Mouse (Mus musculus) adrenal gland, adult 8-10 months (tissue): ENCODE data around the gene Atoh7. TPM values are rescaled to one million over a fixed set of nuclear protein-coding genes. Genes with fewer than 3 reads are reported as not detected.

Source experiments
- total RNA-seq, 4 experiments: library from RNA; stranded (reverse); gene quantifications; 2 replicates each; pipeline ENCODE4 v1.2.4; 2022

Gene Atoh7
- total RNA-seq, 4 experiments from 2014 or later: not detected

Other genes with a start within 250 kb of the Atoh7 start
- gene Tet1, start 190.7 kb upstream of the Atoh7 start, total RNA-seq: 1 to 10 TPM; 3.5 to 6.6 (median 5.2) TPM
- 10 to 100 TPM; 40.4 to 49.6 (median 42.9) TPM for gene Slc25a16, start 179.0 kb upstream of the Atoh7 start, total RNA-seq
- gene Dna2, start 152.6 kb upstream of the Atoh7 start, total RNA-seq: 1 to 10 TPM in 2 of 4 experiments, under 1 TPM in 2; 0.58 to 1.4 (median 1.0) TPM
- gene Rufy2, start 119.4 kb upstream of the Atoh7 start, total RNA-seq: 10 to 100 TPM; 17.3 to 39.9 (median 27.8) TPM
- 10 to 100 TPM; 33.2 to 80.1 (median 50.9) TPM for gene Hnrnph3, start 75.4 kb upstream of the Atoh7 start, total RNA-seq
- 1 to 10 TPM; 4.4 to 6.3 (median 5.1) TPM for gene Pbld2, start 75.3 kb upstream of the Atoh7 start, total RNA-seq
- gene Pbld1, start 39.5 kb upstream of the Atoh7 start, total RNA-seq: 1 to 10 TPM in 3 of 4 experiments, under 1 TPM in 1; 0.78 to 3.3 (median 1.6) TPM
- under 1 TPM in 3 of 4 experiments, not detected in 1; 0.24 to 0.44 (median 0.40) TPM for gene Mypn, start 104.3 kb downstream of the Atoh7 start, total RNA-seq
- gene Herc4, start 144.2 kb downstream of the Atoh7 start, total RNA-seq: 100 to 1,000 TPM; 123 to 182 (median 151) TPM